Mouse (Mus musculus): Measurements from ENCODE around the gene Mus81. TPM values are rescaled to one million over a fixed set of nuclear protein-coding genes. Genes with fewer than 3 reads are reported as not detected.

The Mus81 gene
- total RNA-seq, 1 experiment from 2014 or later: 20.7 TPM

DNA sequence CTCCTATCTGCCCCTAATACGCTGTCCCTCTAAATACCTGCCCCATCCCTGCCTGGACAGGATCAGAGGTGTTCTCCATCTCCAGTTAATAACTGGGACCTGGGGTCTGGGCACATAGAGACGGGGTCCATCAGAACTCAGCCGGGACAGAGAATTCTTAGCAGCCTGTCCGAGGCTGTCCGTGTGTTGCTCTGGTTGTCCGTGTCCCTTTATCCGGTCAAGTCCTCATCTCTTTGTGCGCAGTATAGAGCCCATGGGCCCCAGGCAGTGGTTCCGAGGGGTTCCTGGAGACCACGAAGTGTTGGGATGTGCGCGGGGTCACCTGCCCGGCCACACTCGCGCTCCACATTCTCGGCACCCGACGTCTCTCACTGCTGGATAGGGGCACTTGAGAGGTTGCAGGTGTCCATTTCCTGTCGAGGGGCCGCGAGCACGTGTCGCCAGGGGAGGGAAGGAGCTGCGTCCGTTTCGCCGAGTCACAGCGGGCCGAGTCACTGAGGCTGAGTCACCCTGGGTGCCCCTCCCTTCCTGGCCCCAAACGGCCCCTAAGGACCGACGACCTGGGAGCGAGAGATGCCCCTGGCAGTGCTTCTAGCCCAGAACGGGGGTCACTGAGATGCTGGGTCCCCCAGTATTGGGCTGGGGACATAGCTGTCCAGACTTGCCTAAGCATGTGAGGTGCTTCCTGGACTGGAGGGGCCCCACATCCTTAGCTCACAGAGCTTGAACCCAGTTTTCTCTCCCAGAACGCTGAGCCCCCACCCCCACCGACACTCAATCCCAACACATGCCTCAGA, 39.6 kb downstream of the Mus81 start:
- ATAC-seq (replicated peaks; ENCODE audit: low read depth, poor library complexity, severe bottlenecking): peak; percentile 62

DNA sequence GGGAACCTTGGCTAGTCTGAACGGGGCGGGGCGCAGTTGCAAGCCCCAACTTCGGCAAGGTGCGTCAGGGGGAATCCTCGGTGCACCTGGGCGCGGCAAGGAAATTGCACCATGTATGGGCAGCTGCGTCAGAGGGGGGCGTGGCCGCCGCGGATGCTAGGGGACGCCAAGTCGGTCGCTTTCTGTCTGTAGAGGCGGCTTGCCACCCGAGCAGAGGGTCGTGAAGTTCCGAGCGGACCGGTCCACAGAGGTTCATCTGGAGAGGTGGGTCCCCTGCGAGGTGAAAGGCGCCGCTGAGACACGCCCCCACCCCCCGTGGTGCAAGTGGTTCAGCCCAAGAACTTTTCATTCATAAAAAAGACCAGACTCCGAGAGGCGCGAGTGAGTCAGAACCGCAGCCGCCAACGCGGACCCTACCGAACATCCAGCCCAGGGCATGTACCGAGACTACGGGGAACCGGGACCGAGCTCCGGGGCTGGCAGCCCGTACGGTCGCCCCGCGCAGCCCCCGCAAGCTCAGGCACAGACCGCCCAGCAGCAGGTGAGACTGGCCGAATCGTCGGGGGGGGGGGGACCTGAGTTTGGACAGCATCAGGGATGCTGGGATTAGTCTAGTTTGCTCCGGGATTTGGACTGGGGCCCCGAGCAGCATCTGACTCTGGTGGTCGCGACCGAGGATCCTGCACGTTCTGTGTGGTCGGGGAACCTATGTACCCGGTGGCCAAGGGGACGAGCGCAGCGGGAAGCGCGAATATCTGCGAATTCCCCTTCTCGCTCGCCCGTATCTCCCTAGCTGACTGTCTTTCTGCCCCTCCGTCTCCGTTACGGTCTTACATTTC, 40.5 kb downstream of the Mus81 start, which contains the start of gene Fosl1:
Gene Fosl1, plus strand, starts transcription at position 33 of the 839 bp plus-strand sequence.
- ATAC-seq (replicated peaks; ENCODE audit: low read depth, poor library complexity, severe bottlenecking): peak; percentile 72

DNA sequence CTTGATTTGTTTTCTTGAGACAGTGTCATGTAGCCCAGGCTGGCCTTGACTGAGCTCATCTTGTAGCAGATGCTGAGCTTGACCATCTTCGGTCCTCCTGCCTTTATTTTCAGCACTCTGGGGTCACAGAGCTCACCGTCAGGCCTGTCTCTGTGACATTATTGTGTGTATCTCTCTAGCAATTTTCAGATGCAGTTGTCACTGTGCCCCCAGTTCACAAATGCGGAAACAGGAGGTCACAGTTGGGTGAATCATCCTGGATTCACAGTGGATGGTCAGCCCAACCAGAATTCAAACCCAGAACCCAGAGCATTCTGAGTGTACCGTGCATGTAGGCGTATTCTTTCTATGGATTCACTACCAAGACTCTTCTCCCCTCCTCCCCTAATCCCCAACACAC, 42.5 kb downstream of the Mus81 start:
- no peak for ATAC-seq (replicated peaks; ENCODE audit: low read depth, poor library complexity, severe bottlenecking)

GRCm38 (mm10) chr19:5444954-5445353, 43.2 kb downstream of the Mus81 start:
- no peak for ATAC-seq (replicated peaks; ENCODE audit: low read depth, poor library complexity, severe bottlenecking)

DNA sequence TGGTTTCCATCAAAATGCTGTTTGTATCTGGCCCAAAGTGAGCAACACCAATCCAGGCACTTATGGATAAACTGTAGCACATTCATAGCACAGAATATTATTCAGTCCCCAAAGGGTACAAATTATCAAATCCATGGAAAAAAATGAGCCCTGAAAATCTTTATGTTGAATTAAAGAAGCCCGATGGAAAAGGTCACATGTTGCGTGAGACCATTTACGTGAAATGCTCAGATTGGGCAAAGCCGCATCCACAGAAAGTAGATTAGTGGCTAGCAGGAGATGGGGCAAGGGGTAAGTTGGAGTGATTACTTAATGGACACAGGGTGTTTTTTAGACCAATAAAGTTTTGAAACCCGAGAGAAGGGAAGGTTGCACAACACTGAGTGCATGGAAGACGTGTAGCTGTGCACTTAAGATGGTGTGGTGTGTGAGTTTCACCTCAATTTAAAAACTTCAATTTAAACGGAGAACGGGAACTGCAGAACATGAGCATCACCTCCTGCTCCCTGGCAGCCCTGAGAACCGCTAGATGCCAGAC, 43.8 kb downstream of the Mus81 start:
- ATAC-seq (replicated peaks; ENCODE audit: low read depth, poor library complexity, severe bottlenecking): no peak

- no peak for ATAC-seq (replicated peaks; ENCODE audit: low read depth, poor library complexity, severe bottlenecking)
These were observed 54.3 kb downstream of the Mus81 start for GRCm38 (mm10) chr19:5433951-5434350.

DNA sequence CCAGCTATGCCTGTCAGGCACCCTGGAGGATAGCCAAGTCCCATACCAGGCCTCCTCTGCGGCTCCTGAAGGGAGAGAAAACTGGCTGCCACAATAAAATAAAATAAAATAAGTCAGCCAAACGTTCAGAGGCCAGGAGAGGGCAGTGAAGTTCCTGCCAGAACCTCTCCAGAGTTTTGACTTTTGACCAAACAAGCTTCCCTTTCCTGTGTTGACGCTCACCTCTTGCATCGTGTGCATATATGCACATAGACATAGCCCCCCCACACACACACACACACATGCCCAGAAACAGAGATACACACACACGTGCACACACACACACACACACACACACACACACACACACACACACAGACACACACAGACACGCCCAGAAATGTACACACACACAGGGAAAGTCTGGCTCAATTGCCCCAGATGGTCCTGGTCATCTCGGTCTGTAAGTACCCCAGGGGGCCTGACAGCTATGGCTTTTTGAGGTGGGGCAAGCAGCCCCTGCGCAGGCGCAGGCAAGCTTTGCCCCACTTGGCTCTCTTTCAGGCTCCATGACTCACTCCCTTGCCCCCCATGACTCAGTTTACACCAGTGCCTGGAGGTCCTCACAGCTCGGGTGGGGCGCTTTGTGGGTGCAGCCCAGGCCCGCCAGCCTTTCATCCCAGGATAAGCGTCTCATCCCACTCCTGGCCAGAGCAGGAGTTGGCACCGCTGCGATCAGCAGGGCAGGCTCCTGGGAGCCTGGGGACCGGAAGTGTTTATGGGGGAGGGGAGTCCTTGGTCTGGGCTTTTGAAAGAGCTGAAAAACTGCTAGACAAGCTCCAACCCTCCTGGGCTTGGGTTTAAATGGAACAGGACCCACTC, 55.0 kb downstream of the Mus81 start:
- ATAC-seq (replicated peaks; ENCODE audit: low read depth, poor library complexity, severe bottlenecking): peak; percentile 75

Other genes with a start within 250 kb of the Mus81 start
- gene Pacs1, start 215.3 kb downstream of the Mus81 start, total RNA-seq (2017): 9.7 and 20.6 TPM in 2 replicates
- 235 and 265 TPM in 2 replicates for gene Sf3b2, start 192.9 kb downstream of the Mus81 start, total RNA-seq (2017)
- not detected in 2 replicates for gene Gal3st3, start 190.1 kb downstream of the Mus81 start, total RNA-seq (2017)
- gene Catsper1, start 152.7 kb downstream of the Mus81 start, total RNA-seq (2017): not detected in 2 replicates
- gene Cst6, start 138.8 kb downstream of the Mus81 start, total RNA-seq (2017): not detected in 2 replicates
- 60.0 and 61.7 TPM in 2 replicates for gene Eif1ad, start 121.7 kb downstream of the Mus81 start, total RNA-seq (2017)
- gene Banf1, start 121.2 kb downstream of the Mus81 start, total RNA-seq (2017): 71.4 and 75.6 TPM in 2 replicates
- 93.3 and 103 TPM in 2 replicates for gene Sart1, start 99.7 kb downstream of the Mus81 start, total RNA-seq (2017)
- not detected in 2 replicates for gene Tsga10ip, start 85.9 kb downstream of the Mus81 start, total RNA-seq (2017)
- gene Drap1, start 63.4 kb downstream of the Mus81 start, total RNA-seq (2017): 112 and 125 TPM in 2 replicates
- gene AI837181, start 63.3 kb downstream of the Mus81 start, total RNA-seq (2017): 9.2 and 10.3 TPM in 2 replicates
- gene Fosl1, start 40.9 kb downstream of the Mus81 start, total RNA-seq (2017): 0.63 and 0.78 TPM in 2 replicates
- gene Ccdc85b, start 30.5 kb downstream of the Mus81 start, total RNA-seq (2017): 3.0 and 5.4 TPM in 2 replicates
- 55.8 and 67.4 TPM in 2 replicates for gene Fibp, start 27.8 kb downstream of the Mus81 start, total RNA-seq (2017)
- gene Ctsw, start 19.9 kb downstream of the Mus81 start, total RNA-seq (2017): 1.0 and 2.0 TPM in 2 replicates
- gene Efemp2, start 14.4 kb downstream of the Mus81 start, total RNA-seq (2017): 0.09 TPM in 1 of 2 replicates, not detected in the other
- 940 and 946 TPM in 2 replicates for gene Cfl1, start 2.1 kb upstream of the Mus81 start, total RNA-seq (2017)
- not detected in 2 replicates for gene 1700020D05Rik, start 15.4 kb upstream of the Mus81 start, total RNA-seq (2017)
- gene Snx32, start 22.1 kb upstream of the Mus81 start, total RNA-seq (2017): 1.3 and 2.9 TPM in 2 replicates
- gene Ovol1, start 72.2 kb upstream of the Mus81 start, total RNA-seq (2017): not detected in 2 replicates
- gene Ap5b1, start 79.6 kb upstream of the Mus81 start, total RNA-seq (2017): 5.2 and 8.0 TPM in 2 replicates
- 65.1 and 78.4 TPM in 2 replicates for gene Rnaseh2c, start 113.5 kb upstream of the Mus81 start, total RNA-seq (2017)
- gene Kat5, start 121.8 kb upstream of the Mus81 start, total RNA-seq (2017): 56.7 and 74.3 TPM in 2 replicates
- gene Rela, start 149.1 kb upstream of the Mus81 start, total RNA-seq (2017): 34.8 and 44.1 TPM in 2 replicates
- 23.0 and 113 TPM in 2 replicates for gene Sipa1, start 175.3 kb upstream of the Mus81 start, total RNA-seq (2017)
- gene Map3k11, start 200.3 kb upstream of the Mus81 start, total RNA-seq (2017): 18.8 and 21.6 TPM in 2 replicates
- gene Pcnx3, start 200.5 kb upstream of the Mus81 start, total RNA-seq (2017): 18.0 and 19.8 TPM in 2 replicates
- not detected in 2 replicates for gene Kcnk7, start 216.0 kb upstream of the Mus81 start, total RNA-seq (2017)
- gene Ehbp1l1, start 237.9 kb upstream of the Mus81 start, total RNA-seq (2017): 29.8 and 31.7 TPM in 2 replicates
- 17.8 and 35.4 TPM in 2 replicates for gene Fam89b, start 241.3 kb upstream of the Mus81 start, total RNA-seq (2017)

All from common myeloid progenitor, adult 5-6 weeks (primary cell).